Mouse (Mus musculus): Measurements from ENCODE around the gene Krt7. TPM values are rescaled to one million over a fixed set of nuclear protein-coding genes. Genes with fewer than 3 reads are reported as not detected.
A peak's percentile ranks its signal among the peaks of the same experiment; 100 is the strongest.

The Krt7 gene
- total and polyA plus RNA-seq, 3 experiments = 2.5 to 3.3 (median 3.1) TPM

DNA sequence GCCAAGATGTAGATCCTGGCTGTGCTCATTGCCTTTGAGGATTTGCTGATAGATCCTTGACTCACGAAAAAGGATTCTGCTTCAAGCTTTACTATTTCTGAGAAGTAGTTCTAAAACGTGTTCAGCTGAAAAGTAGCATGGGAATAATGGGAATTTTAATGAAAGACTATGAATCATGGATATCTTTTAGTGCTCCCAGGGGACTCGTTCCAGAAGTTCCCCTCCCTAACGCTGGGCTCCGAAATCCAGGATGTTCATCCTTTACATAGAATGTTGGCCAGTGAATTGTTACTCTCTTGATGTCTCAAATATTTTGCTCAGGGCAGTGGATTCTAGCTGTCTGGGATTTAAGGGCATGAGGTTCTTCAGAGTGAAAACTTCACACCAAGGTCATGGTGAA is 18.6 kb upstream of the Krt7 start:
- Histone ChIP-seq H3K4me1 (ENCODE audit: control insufficient read depth, insufficient read depth, low read length) (no peaks in the 10 kb centered on the region), H3K4me3 (no peak overlapping the region), H3K27ac (no peak overlapping the region), H3K27me3 (ENCODE audit: control insufficient read depth, insufficient read depth, low read length) (no peaks in the 10 kb centered on the region), H3K9ac (ENCODE audit: low read depth, low read length) (no peak overlapping the region), H3K79me2 (replicated peaks; ENCODE audit: control insufficient read depth, insufficient read depth, low read length) (no peaks in the 10 kb centered on the region), H3K36me3 (ENCODE audit: control insufficient read depth, insufficient read depth, low read length) (no peaks in the 10 kb centered on the region)
- no peak for TF ChIP-seq POLR2A (IDR thresholded peaks at IDR 0.05; ENCODE audit: insufficient read depth, low read depth, low read length)
- no peak for TF ChIP-seq CTCF (IDR thresholded peaks at IDR 0.05)
- TF ChIP-seq EP300 (IDR thresholded peaks at IDR 0.05; ENCODE audit: insufficient read depth, low read depth, low read length) = no peak
- 52% methylated on average over 5 of the region's 5 CpGs for WGBS
- DNase-seq = no peak
- intact Hi-C loops (cut with DNase I) = no loop called here

DNA sequence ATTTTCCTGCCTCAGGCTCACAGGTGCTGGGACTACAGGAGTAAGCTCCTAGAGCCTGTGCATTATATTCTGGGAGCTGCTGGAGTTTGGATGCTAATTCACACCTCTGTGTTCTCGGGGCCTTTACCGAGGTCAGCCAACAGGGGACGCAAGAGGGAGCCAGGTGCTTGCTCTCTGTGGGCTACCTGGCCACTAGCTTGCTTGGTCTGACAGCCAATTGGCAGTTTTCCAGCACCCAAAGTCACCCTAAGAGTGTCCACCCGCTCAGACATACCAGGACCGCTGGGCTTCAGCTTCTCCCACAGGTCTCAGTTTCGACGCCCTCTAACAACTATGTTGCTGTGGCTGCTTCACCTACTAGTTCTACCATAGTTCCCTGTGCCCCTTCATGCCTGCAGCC is 15.9 kb upstream of the Krt7 start:
- Histone ChIP-seq H3K4me1 (ENCODE audit: control insufficient read depth, insufficient read depth, low read length) (no peaks in the 10 kb centered on the region; the same call in 1 of the 2 replicates), H3K9ac (ENCODE audit: low read depth, low read length) (no peak overlapping the region), H3K27ac (no peak overlapping the region), H3K79me2 (replicated peaks; ENCODE audit: control insufficient read depth, insufficient read depth, low read length) (no peaks in the 10 kb centered on the region), H3K4me3 (no peak overlapping the region), H3K36me3 (ENCODE audit: control insufficient read depth, insufficient read depth, low read length) (no peaks in the 10 kb centered on the region), H3K27me3 (ENCODE audit: control insufficient read depth, insufficient read depth, low read length) (no peaks in the 10 kb centered on the region)
- TF ChIP-seq POLR2A (IDR thresholded peaks at IDR 0.05; ENCODE audit: insufficient read depth, low read depth, low read length) (no peak), CTCF (IDR thresholded peaks at IDR 0.05) (peak; percentile 10; the same call in 1 of the 2 replicates)
- DNase-seq = peak in 1 of 2 experiments; percentile 16
- intact Hi-C loops (cut with DNase I) = no loop called here
- 68% methylated on average over 7 of the region's 7 CpGs for WGBS

DNA sequence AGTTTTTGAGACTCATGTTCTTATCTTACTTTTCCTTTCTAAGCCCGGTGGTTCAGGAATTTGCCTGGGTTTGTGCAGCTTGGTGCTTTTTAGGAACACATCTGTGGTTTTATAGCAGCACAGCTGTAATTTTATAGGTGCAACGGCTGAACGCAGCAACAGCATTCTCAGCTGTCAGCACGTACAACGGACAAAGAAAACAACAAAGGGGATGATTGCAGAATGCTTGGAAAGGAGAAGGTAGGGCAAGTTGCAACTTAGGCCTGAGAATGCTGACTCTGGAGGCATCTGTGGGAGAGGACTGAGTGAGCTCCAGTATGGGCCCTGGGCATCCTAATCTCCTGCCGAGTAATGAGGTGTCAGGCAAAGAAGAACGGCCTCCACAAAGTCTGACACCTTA is 14.4 kb upstream of the Krt7 start:
- Histone ChIP-seq H3K27me3 (ENCODE audit: control insufficient read depth, insufficient read depth, low read length) (no peaks in the 10 kb centered on the region), H3K4me3 (no peak overlapping the region), H3K79me2 (replicated peaks; ENCODE audit: control insufficient read depth, insufficient read depth, low read length) (no peaks in the 10 kb centered on the region), H3K36me3 (ENCODE audit: control insufficient read depth, insufficient read depth, low read length) (no peaks in the 10 kb centered on the region), H3K4me1 (ENCODE audit: control insufficient read depth, insufficient read depth, low read length) (no peaks in the 10 kb centered on the region; the same call in 1 of the 2 replicates), H3K27ac (no peak overlapping the region), H3K9ac (ENCODE audit: low read depth, low read length) (no peak overlapping the region)
- TF ChIP-seq CTCF (IDR thresholded peaks at IDR 0.05) = no peak
- no peak for TF ChIP-seq POLR2A (IDR thresholded peaks at IDR 0.05; ENCODE audit: insufficient read depth, low read depth, low read length)
- no peak for TF ChIP-seq EP300 (IDR thresholded peaks at IDR 0.05; ENCODE audit: insufficient read depth, low read depth, low read length)
- WGBS = 52% methylated on average over 7 of the region's 7 CpGs
- intact Hi-C loops (cut with DNase I) = no loop called here
- no peak for DNase-seq

DNA sequence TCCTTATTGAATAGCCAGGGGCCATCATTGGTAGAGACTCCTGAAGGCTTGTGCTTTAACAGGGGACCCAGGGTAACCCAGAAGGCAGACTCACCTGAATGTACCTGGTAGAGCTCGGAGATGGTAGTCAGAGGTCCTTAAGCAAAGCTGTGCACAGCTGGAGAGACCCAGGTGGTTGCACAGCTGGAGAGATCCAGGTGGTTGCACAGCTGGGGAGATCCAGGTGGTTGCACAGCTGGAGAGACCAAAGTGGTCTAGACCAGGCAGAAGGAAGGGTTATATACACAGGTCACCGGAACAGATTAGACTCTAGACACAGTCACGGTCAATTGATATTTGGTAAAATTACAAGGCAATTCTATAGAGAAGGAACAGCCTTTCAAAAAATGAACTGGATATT is 13.9 kb upstream of the Krt7 start:
- WGBS = 93% methylated on average over 3 of the region's 3 CpGs
- no peaks in the 10 kb centered on the region for H3K36me3 ChIP-seq (ENCODE audit: control insufficient read depth, insufficient read depth, low read length)
- TF ChIP-seq EP300 (IDR thresholded peaks at IDR 0.05; ENCODE audit: insufficient read depth, low read depth, low read length) = no peak
- TF ChIP-seq POLR2A (IDR thresholded peaks at IDR 0.05; ENCODE audit: insufficient read depth, low read depth, low read length) = no peak
- no peaks in the 10 kb centered on the region for H3K79me2 ChIP-seq (replicated peaks; ENCODE audit: control insufficient read depth, insufficient read depth, low read length)
- no peak overlapping the region for H3K27ac ChIP-seq
- intact Hi-C loops (cut with DNase I) = no loop called here
- no peaks in the 10 kb centered on the region for H3K27me3 ChIP-seq (ENCODE audit: control insufficient read depth, insufficient read depth, low read length)
- H3K4me3 ChIP-seq = no peak overlapping the region
- DNase-seq = no peak
- no peak overlapping the region for H3K9ac ChIP-seq (ENCODE audit: low read depth, low read length)
- H3K4me1 ChIP-seq (ENCODE audit: control insufficient read depth, insufficient read depth, low read length) = no peaks in the 10 kb centered on the region; the same call in 1 of the 2 replicates

DNA sequence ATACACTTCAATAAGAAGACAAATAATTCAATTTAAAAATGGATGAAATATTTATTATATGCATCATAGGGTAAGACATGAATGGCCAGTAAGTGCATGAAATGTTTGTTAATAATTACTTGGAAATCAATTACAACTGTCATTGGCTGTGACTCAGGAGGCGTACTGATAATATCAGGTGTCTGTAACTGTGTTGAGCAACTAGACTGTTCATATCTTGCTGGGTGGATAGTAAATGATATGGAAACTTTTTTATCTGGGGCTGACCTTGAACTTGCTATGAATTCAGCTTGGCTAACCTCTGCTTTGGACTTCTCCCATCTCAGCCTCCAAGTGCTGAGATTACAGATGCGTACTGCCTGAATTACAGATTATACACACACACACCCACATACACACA is 13.2 kb upstream of the Krt7 start:
- H3K79me2 ChIP-seq (replicated peaks; ENCODE audit: control insufficient read depth, insufficient read depth, low read length) = no peaks in the 10 kb centered on the region
- H3K27me3 ChIP-seq (ENCODE audit: control insufficient read depth, insufficient read depth, low read length) = no peaks in the 10 kb centered on the region
- no peak for DNase-seq
- H3K9ac ChIP-seq (ENCODE audit: low read depth, low read length) = no peak overlapping the region
- no peaks in the 10 kb centered on the region; the same call in 1 of the 2 replicates for H3K4me1 ChIP-seq (ENCODE audit: control insufficient read depth, insufficient read depth, low read length)
- intact Hi-C loops (cut with DNase I) = no loop called here
- H3K36me3 ChIP-seq (ENCODE audit: control insufficient read depth, insufficient read depth, low read length) = no peaks in the 10 kb centered on the region
- 67% methylated on average over 2 of the region's 2 CpGs for WGBS
- no peak overlapping the region for H3K27ac ChIP-seq
- no peak overlapping the region for H3K4me3 ChIP-seq
- TF ChIP-seq POLR2A (IDR thresholded peaks at IDR 0.05; ENCODE audit: insufficient read depth, low read depth, low read length) = no peak
- no peak for TF ChIP-seq CTCF (IDR thresholded peaks at IDR 0.05)

DNA sequence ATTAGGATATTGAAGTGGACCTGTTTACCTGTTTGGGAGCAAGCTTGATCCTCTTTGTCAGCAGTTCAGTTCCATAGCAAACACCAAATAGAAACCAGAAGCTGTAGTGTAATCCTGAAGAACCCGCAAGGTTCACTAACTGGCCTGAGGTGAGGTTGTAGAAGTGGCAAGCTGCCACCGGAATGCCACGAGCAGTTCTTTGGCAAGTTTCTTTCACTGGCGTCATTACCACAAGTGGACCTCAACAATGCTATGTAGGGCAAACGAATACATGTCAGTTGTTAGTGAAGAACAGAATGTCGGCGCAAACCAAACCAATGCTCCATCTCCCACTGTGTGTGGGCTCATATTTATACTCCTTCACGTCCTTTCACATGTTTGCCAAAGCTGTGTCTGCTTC is 12.6 kb upstream of the Krt7 start:
- intact Hi-C loops (cut with DNase I) = no loop called here
- H3K9ac ChIP-seq (ENCODE audit: low read depth, low read length) = no peak overlapping the region
- H3K4me1 ChIP-seq (ENCODE audit: control insufficient read depth, insufficient read depth, low read length) = no peaks in the 10 kb centered on the region; the same call in 1 of the 2 replicates
- WGBS = 62% methylated on average over 8 of the region's 8 CpGs
- peak; percentile 37 to 68 for DNase-seq
- no peaks in the 10 kb centered on the region for H3K79me2 ChIP-seq (replicated peaks; ENCODE audit: control insufficient read depth, insufficient read depth, low read length)
- no peak overlapping the region for H3K4me3 ChIP-seq
- TF ChIP-seq EP300 (IDR thresholded peaks at IDR 0.05; ENCODE audit: insufficient read depth, low read depth, low read length) = 0 out of 2 replicates have a peak, but pooled peaks have one; percentile 55
- no peak for TF ChIP-seq CTCF (IDR thresholded peaks at IDR 0.05)
- peak overlapping the region; percentile 27; the same call in 1 of the 2 replicates for H3K27ac ChIP-seq
- no peaks in the 10 kb centered on the region for H3K27me3 ChIP-seq (ENCODE audit: control insufficient read depth, insufficient read depth, low read length)
- no peaks in the 10 kb centered on the region for H3K36me3 ChIP-seq (ENCODE audit: control insufficient read depth, insufficient read depth, low read length)
